Mouse (Mus musculus) cerebellum, postnatal 25 days (tissue): Measurements from ENCODE around the gene Dpp6.

Experiments used
- DNase-seq, 2 experiments: peaks; one replicate each; pipeline ENCODE4 v3.0.0; 2021; ENCODE audit warnings: mixed read lengths in 2 of 2

Dpp6 gene

GRCm38 (mm10) chr5:27066837-27067236 is 249.8 kb downstream of the Dpp6 start:
- peak; percentile 53 to 76 for DNase-seq

GRCm38 (mm10) chr5:27075131-27075591 is 258.2 kb downstream of the Dpp6 start:
- DNase-seq, result peak; percentile 80 to 85

- peak in 1 of 2 experiments; percentile 51 for DNase-seq
Observed at GRCm38 (mm10) chr5:27076046-27076445, 259.0 kb downstream of the Dpp6 start.

GRCm38 (mm10) chr5:27077821-27078220 is 260.8 kb downstream of the Dpp6 start:
- DNase-seq, result no peak

GRCm38 (mm10) chr5:27081275-27081674 is 264.3 kb downstream of the Dpp6 start:
- no peak for DNase-seq

GRCm38 (mm10) chr5:27083762-27084161 is 266.8 kb downstream of the Dpp6 start:
- DNase-seq, result no peak

- DNase-seq, result peak; percentile 59 to 72
Observed at GRCm38 (mm10) chr5:27108221-27108620, 291.2 kb downstream of the Dpp6 start.

GRCm38 (mm10) chr5:27122479-27122878 is 305.5 kb downstream of the Dpp6 start:
- DNase-seq, result no peak

- peak; percentile 75 to 86 for DNase-seq
Observed at GRCm38 (mm10) chr5:27122944-27123343, 305.9 kb downstream of the Dpp6 start.

- peak; percentile 79 for DNase-seq
Observed at GRCm38 (mm10) chr5:27126034-27126433, 309.0 kb downstream of the Dpp6 start.

GRCm38 (mm10) chr5:27133196-27133595 is 316.2 kb downstream of the Dpp6 start:
- peak; percentile 81 to 85 for DNase-seq

GRCm38 (mm10) chr5:27134436-27135005 is 317.5 kb downstream of the Dpp6 start:
- peak; percentile 48 to 65 for DNase-seq

- DNase-seq, result no peak
Observed at GRCm38 (mm10) chr5:27147397-27147945, 330.5 kb downstream of the Dpp6 start.

- DNase-seq, result no peak
Observed at GRCm38 (mm10) chr5:27151017-27151416, 334.0 kb downstream of the Dpp6 start.

- DNase-seq, result peak in 1 of 2 experiments; percentile 38
Observed at GRCm38 (mm10) chr5:27155671-27156070, 338.7 kb downstream of the Dpp6 start.

- DNase-seq, result peak in 1 of 2 experiments; percentile 51
Observed at GRCm38 (mm10) chr5:27156366-27156765, 339.4 kb downstream of the Dpp6 start.

GRCm38 (mm10) chr5:27161122-27161645 is 344.2 kb downstream of the Dpp6 start:
- DNase-seq, result peak; percentile 58 to 63

- no peak for DNase-seq
Observed at GRCm38 (mm10) chr5:27168550-27168949, 351.5 kb downstream of the Dpp6 start.

GRCm38 (mm10) chr5:27184963-27185362 is 368.0 kb downstream of the Dpp6 start:
- DNase-seq, result no peak

GRCm38 (mm10) chr5:27191242-27191969 is 374.4 kb downstream of the Dpp6 start:
- DNase-seq, result no peak

GRCm38 (mm10) chr5:27194157-27194556 is 377.2 kb downstream of the Dpp6 start:
- DNase-seq, result no peak

GRCm38 (mm10) chr5:27194975-27195374 is 378.0 kb downstream of the Dpp6 start:
- DNase-seq, result no peak

- DNase-seq, result peak in 1 of 2 experiments; percentile 45
Observed at GRCm38 (mm10) chr5:27200581-27201341, 383.8 kb downstream of the Dpp6 start.
